Mouse (Mus musculus): Measurements from ENCODE around the gene Nos2. TPM values are rescaled to one million over a fixed set of nuclear protein-coding genes. Genes with fewer than 3 reads are reported as not detected.

Nos2 gene
- polyA plus RNA-seq (2017; shearing (Covaris generic)) = not detected

- ATAC-seq = no peak
These were observed at the start of gene Nos2 for GRCm38 (mm10) chr11:78920411-78920939. Nos2 (plus strand) TSS chr11:78920787.

DNA sequence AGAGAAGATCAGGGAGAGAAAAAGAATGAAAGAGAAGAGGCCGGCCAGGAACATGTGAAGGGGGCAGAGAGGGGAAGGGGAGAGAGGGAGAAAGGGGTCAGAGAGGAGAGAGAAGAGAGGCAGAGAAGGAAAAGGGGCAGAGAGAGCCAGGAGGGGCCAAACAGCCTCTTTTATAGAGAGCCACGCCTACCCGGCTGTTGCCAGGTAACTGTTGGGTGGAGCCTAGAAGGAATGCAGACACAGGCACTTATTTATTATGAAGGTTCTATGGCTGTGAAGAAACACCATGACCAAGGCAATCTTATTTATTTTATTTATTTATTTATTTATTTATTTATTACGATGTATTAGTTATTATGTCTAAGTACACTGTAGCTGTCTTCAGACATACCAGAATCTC, 49.7 kb upstream of the Nos2 start:
- ATAC-seq = no peak

DNA sequence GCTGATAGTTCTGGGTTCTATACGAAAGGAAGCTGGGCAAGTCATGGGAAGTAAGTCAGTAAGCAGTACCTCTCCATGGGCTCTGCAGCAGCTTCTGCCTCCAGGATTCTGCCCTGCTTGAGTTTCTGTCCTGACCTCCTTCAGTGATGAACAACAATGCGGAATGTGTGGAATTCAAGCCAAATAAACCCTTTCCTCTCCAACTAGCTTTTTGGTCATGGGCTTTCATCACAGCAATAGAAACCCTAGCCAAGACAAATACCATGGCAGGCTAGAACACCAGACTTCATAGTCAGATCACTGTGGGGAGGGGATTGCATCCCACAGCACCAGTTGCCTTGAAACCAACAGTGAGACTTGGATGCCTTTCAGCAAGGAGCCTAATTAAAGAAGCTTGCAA, 47.8 kb upstream of the Nos2 start:
- no peak for ATAC-seq

DNA sequence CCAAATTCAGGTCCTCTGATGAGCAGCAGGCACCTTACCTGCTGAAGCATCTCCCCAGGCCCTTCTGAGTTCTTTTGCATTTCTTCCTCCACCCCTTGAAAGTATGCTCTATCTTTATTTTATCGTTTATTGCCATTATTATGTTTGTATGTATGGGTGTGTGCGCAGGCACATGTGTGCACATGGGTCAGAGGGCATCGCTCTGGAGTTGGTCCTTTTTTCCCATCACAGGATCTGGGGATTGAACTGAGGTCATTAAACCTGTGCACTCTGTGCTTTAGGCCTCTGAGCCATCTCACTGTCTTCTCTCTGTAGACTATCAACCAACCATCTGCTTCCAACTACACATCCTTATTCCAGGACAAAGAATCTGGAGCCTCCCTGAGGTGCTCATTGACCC, 40.9 kb upstream of the Nos2 start:
- no peak for ATAC-seq

GRCm38 (mm10) chr11:78886693-78887092, 33.9 kb upstream of the Nos2 start:
- peak; percentile 15 for ATAC-seq

DNA sequence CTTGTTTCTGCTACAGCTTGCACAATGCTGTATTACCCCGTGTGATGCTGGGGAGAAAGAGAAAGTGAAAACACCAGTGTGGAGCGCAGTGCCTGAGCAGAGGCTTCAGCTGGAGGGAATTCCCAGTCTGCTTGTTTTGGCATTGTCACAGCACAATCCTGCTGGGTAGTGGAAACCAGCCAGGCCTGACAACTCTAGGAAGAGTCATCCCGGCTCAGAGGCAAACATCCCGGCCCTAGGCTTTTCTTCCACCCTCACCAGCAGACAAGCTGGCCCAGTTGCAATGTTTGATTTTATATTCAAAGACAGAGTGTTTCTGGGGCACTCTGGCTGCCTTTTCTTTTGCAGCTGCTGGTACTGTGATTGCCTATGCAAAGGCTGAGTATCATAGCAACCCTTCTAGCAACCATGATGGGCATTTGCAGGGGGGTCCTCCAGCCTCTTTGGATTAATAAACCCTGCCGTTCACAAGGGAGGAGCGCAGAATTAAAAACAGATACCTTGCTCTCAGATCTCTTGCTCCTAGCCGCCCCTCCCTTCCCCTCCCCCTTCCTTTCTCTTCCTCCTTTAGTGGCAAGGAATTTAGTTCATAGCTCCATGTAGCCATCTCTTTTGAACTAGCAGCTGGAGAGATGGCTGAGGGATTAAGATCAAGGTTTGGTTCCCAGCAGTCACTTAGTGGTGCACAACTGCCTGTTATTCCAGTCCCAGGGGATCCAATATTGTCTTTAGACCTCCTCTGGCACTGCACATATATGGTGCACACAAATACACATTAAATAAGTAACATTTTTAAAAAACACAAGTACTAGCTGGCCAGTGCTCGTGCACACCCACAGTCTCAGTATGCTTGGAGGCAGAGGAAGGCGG, 33.2 kb upstream of the Nos2 start:
- peak; percentile 99 for ATAC-seq

- no peak for ATAC-seq
These were observed 31.4 kb upstream of the Nos2 start for GRCm38 (mm10) chr11:78889156-78889555.

DNA sequence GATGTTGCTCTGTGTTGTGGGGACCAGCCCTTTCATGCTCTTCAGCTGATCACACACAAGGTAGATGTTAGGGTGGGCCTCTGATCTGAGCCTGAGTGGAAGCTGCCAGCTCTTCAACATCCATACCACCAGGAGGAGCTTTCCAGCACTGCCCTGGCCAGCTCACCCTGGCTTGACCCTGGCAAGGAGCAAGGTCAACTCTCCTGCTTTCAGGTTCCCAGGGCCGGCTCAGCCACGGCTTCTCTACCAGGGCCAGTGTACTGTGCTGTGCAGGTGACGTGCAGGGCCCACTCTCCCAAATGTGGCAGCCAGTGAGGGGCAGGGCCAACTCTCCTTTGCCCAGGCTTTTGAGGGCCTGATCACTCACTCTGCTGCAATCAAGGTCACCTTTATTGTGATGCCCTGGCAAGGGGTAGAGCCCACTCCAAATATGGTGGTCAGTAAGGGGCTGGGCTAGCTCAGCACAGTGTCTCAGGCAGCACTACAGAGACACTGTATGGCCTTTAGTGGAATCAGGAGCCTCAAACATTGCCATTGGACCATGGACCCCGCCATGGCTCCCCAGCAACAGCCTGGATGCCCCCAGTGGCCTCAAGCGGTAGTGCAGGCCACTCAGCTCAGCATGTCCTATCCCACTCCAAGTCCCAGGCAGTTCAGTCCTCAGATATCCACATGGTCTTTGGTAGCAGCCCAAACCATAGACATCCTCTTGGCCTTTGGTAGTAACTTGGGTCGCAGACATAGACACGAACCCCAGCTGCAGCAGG, 24.0 kb upstream of the Nos2 start:
- ATAC-seq = no peak

- ATAC-seq = no peak
These were observed 5.1 kb upstream of the Nos2 start for GRCm38 (mm10) chr11:78915473-78915872.

GRCm38 (mm10) chr11:78916410-78916809, 4.2 kb upstream of the Nos2 start:
- no peak for ATAC-seq

GRCm38 (mm10) chr11:78919745-78920144, 842 bp upstream of the Nos2 start:
- ATAC-seq = no peak

DNA sequence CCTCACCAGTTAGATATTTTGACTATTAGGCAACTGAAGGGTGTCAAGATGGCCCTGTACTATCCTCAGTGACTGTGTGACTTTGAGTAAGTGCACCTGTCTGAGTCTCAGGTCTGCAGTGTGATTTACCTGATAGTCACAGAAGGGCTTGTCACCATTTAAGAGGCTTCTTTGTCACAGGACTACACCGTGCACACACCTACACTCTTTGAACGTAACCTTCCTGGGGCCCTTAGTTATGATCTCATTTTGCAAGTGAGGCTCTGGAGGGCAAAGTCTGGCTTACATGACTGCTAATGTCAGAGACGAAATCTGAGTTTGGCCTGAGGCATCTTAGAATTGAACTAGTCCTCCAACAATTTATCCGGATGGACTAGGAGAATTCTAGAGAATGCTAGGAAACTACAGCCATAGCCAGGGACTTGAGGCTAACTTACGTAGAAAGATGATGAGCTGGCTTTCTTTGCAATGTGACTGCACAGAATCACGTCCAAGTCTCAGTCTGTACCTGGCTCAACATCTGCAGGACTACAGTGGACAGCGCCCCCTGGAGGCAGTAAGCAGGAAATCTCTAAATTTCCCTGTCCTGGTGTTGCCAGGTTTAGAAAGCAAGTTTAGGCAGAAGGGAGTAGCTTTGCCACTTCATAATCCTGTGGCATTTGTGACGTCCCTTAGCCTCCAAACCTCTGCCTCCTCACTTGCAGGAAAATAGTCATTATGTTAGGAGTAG, 2.3 kb downstream of the Nos2 start:
- no peak for ATAC-seq

GRCm38 (mm10) chr11:78924111-78924510, 3.5 kb downstream of the Nos2 start:
- ATAC-seq = no peak

DNA sequence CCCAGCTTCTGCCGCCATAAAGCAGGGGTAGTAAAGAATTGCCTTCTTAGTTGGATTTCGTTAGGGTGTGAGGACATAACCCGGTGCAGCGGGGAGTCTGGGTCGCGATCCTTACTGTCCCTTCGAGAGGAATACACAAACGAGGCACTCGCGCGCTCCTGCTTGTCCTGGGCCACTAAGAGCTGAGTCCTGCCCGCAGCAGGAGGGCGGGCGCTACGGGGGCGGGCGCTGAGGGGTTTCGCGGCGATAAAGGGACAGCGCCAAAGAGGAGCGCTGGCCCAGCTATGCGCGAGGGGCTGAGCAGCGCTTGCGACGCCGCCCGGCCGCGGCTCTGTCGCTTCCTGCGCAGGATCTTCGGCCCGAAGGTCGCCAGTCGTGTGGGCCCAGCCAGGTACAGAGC, 4.3 kb downstream of the Nos2 start:
- no peak for ATAC-seq

GRCm38 (mm10) chr11:78929345-78929744, 8.8 kb downstream of the Nos2 start:
- no peak for ATAC-seq

- ATAC-seq = no peak
These were observed 13.7 kb downstream of the Nos2 start for GRCm38 (mm10) chr11:78934307-78934706.

- ATAC-seq = no peak
These were observed 14.1 kb downstream of the Nos2 start for GRCm38 (mm10) chr11:78934727-78935126.

- no peak for ATAC-seq
These were observed 14.6 kb downstream of the Nos2 start for GRCm38 (mm10) chr11:78935178-78935577.

DNA sequence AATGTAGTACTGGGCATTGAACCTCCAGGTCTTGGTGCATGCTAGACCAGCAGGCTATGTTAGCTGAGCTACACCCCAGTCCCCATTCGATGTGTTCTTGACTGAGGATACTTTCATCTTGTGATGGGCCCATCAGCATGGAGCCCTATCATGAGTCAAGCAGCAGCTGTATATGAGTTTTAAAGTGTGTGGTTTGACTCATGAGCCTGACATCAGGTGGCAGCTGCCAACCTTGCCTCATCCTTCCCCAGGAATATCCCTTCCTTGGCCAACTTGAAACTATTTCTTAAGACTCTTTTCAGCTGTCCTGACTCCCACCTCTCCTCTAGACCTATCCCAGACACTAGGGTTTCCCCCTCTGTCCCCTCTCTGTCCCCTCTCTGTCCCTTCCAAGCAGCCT, 22.5 kb downstream of the Nos2 start:
- no peak for ATAC-seq

DNA sequence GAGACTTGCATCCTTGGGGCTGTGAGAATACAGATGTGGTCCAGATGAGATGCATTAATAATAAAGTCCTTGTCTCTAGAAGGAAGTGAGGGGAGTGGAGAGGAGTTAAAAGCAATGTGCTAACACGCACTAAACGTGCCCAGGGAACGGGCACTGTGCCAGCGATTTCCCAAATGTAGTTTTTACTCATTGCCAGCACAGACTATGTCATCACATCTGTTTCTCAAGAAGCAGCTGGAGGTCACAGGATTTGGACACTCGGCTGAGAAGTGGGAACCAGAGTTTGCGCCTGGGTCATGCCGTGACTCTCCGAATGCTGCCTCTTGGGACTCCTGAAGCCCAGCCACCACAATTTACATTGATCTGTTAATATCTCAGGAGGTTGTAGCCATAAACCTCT, 29.8 kb downstream of the Nos2 start:
- no peak for ATAC-seq

DNA sequence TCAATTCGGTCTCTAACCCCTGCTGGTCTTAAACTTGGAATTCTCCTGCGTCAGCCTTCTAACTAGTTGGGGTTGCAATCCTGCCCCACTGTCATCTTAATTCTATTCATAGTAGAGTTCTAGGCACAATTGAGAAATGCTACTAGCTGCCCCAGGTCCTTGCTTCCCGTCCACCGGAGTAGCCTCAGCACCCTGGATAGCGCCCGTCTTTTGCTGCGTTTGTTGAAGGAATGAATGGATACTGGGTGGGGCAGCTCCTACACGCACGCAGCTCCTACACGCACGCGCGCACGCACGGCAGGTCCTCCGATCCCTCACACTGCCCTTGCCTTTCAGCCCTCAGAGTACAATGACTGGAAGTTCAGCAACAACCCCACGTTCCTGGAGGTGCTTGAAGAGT, 31.9 kb downstream of the Nos2 start:
- ATAC-seq = no peak

DNA sequence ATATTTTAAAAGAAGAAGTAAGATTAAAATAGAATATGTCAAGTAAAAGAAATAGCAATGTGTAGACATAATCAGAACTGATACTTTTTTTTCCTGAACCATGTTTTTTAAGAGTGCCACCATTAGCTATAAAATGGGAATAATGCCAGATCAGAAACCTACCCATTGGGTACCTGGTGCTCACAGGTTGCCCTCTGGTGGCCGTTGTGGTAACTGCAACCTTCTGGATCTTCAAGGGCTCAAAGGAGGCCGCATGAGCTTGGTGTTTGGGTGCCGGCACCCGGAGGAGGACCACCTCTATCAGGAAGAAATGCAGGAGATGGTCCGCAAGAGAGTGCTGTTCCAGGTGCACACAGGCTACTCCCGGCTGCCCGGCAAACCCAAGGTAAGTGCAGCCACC, 35.7 kb downstream of the Nos2 start:
- ATAC-seq = peak; percentile 58

- no peak for ATAC-seq
These were observed 38.8 kb downstream of the Nos2 start for GRCm38 (mm10) chr11:78959367-78959766.
